Mouse (Mus musculus) embryonic facial prominence, embryonic 12.5 days (tissue): ENCODE measurements around the gene Zmynd11. TPM values are rescaled to one million over a fixed set of nuclear protein-coding genes. Genes with fewer than 3 reads are reported as not detected.
"Not testable (repeated sequence)": the region's sequence is repeated elsewhere in the genome, so short reads cannot be mapped to it uniquely, and the experiment has no call there.

Experiments
- ATAC-seq: fragments of 200-750 bp; cut with Nextera tagmentation; 2 replicates; pipeline ENCODE4 v1.8.0; 2017; ENCODE audit not compliant: insufficient number of reproducible peaks, insufficient read depth, low FRiP score, low TSS enrichment
- H3K27ac ChIP-seq: fragments of 300-500 bp; sonication (generic); 2 replicates; pipeline ENCODE4 v1.5.1; 2016; ENCODE audit warnings: mild to moderate bottlenecking
- H3K27me3 ChIP-seq: fragments of 300-500 bp; sonication (generic); 2 replicates; pipeline ENCODE4 v1.6.1; 2016; ENCODE audit warnings: mild to moderate bottlenecking, moderate library complexity
- H3K36me3 ChIP-seq: fragments of 300-500 bp; sonication (generic); 2 replicates; pipeline ENCODE4 v1.6.1; 2016; ENCODE audit warnings: mild to moderate bottlenecking
- H3K4me1 ChIP-seq: fragments of 300-500 bp; sonication (generic); 2 replicates; pipeline ENCODE4 v1.6.1; 2016
- H3K4me2 ChIP-seq: fragments of 300-500 bp; sonication (generic); replicated peaks from 2 replicates; pipeline ENCODE4 v1.6.1; 2016; ENCODE audit warnings: mild to moderate bottlenecking, moderate library complexity
- H3K4me3 ChIP-seq: fragments of 300-500 bp; sonication (generic); 2 replicates; pipeline ENCODE4 v1.5.1; 2016; ENCODE audit warnings: mild to moderate bottlenecking
- H3K9ac ChIP-seq: fragments of 300-500 bp; sonication (generic); 2 replicates; pipeline ENCODE4 v1.6.1; 2016; ENCODE audit warnings: mild to moderate bottlenecking, moderate library complexity
- H3K9me3 ChIP-seq: fragments of 300-500 bp; sonication (generic); 2 replicates; pipeline ENCODE4 v1.6.1; 2016; ENCODE audit warnings: mild to moderate bottlenecking, moderate library complexity
- WGBS: fragments of 180-500 bp; shearing (Covaris S2); methylation state at CpG from one replicate; pipeline ENCODE4 v1.1.7; 2016; 5-methylcytosine and 5-hydroxymethylcytosine counted together
- polyA plus RNA-seq: library from polyadenylated mRNA; unstranded; fragments of >200 nt; fragmentation: Nextera tagmentation; extraction: Ambion mirVana; gene quantifications from 2 replicates; pipeline ENCODE4 v1.2.1, GENCODE M21; 2016

Gene Zmynd11
- polyA plus RNA-seq, 1 experiment from 2014 or later: 142 TPM

DNA sequence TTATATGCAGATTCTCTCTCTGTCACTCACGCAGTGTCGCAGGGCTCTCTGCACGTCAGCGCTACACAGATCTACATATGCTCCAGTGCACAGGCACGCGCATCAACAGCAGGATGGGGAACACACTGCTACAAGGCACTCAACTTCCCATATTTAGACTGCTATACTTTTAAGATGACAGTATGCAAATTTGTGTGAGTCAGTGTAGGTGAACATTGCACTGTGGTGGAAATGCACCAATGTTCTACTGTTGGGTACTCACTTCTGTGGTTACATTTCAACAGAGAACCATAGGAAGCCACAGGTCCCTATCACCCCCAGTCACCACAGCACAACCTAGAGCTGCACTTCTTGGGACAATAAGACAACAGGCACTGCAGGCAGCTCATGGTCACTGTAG lies 5.1 kb downstream of the Zmynd11 start:
- H3K27me3 ChIP-seq: no peaks in the 10 kb centered on the region
- H3K4me1 ChIP-seq: peaks cover 38% of the 10 kb centered on the region
- H3K4me3 ChIP-seq: no peak overlapping the region
- no peak overlapping the region for H3K9ac ChIP-seq
- no peaks in the 10 kb centered on the region for H3K36me3 ChIP-seq
- WGBS: 81% methylated on average over 6 of the region's 6 CpGs
- no peak overlapping the region for H3K27ac ChIP-seq
- no peak for ATAC-seq
- H3K9me3 ChIP-seq: no peaks in the 10 kb centered on the region
- no peak overlapping the region for H3K4me2 ChIP-seq

DNA sequence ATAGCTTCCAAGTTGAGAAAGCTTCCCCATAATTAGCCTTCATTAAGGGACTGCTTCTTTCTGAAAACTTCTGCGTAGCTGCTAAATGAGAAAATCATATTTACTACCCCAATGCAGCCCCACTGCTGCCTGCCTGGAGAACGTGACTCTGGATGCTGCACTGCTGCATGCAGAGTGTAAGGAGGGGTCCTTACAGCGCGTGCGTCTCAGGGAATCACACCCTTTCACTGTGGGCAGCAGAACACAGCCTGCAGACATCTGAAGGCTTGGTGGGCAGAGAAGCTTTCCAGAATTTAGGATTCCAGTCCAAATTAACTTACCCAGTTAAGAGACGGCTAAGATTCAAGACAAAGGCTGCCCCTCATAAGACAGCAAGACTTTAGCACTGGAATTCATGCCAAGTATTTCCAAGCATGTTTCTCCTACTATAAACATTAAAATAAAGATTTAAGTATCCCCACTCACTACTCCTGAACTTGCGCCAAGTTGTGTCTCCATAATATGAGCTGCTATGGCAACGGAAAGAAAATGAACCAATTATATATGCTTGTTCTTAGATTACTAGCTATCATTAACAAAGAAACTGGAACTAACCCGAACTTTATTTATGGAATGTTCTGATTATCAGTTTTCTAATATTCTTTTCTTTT lies 7.2 kb downstream of the Zmynd11 start:
- H3K4me2 ChIP-seq: no peak overlapping the region
- peak overlapping the region; percentile 60; the same call in 1 of the 2 replicates for H3K27ac ChIP-seq
- peaks cover 44% of the 10 kb centered on the region for H3K4me1 ChIP-seq
- 54% methylated on average over 9 of the region's 9 CpGs for WGBS
- no peak overlapping the region for H3K9ac ChIP-seq
- no peak overlapping the region for H3K4me3 ChIP-seq
- no peaks in the 10 kb centered on the region for H3K9me3 ChIP-seq
- H3K36me3 ChIP-seq: no peaks in the 10 kb centered on the region
- 0 out of 2 replicates have a peak, but pooled peaks have one; percentile 65 for ATAC-seq
- no peaks in the 10 kb centered on the region for H3K27me3 ChIP-seq

DNA sequence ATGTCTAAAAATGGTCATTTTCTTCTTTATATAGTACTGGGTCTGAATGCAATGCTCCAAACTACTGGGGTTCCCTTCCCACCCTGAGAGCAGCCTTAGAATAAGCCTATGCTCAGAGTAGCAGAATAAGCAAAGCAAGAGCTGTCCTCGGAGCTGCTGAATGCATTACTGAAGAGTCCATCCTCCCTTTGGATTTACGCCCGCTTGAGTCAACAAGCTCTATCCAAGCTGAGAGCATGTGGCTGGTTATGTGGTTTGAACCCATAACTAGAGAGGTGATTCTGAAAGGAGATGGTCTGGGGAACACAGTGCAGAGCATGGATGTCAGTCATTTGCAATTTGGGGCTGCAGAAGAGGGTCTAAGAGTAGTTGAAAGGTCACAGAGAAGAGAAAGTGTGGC lies 11.4 kb downstream of the Zmynd11 start:
- H3K27me3 ChIP-seq: no peaks in the 10 kb centered on the region
- WGBS: 63% methylated on average over 3 of the region's 3 CpGs
- H3K4me3 ChIP-seq: no peak overlapping the region
- H3K4me1 ChIP-seq: peaks cover 20% of the 10 kb centered on the region
- no peaks in the 10 kb centered on the region for H3K9me3 ChIP-seq
- no peak overlapping the region for H3K9ac ChIP-seq
- no peaks in the 10 kb centered on the region for H3K36me3 ChIP-seq
- H3K27ac ChIP-seq: no peak overlapping the region
- ATAC-seq: no peak
- H3K4me2 ChIP-seq: no peak overlapping the region

DNA sequence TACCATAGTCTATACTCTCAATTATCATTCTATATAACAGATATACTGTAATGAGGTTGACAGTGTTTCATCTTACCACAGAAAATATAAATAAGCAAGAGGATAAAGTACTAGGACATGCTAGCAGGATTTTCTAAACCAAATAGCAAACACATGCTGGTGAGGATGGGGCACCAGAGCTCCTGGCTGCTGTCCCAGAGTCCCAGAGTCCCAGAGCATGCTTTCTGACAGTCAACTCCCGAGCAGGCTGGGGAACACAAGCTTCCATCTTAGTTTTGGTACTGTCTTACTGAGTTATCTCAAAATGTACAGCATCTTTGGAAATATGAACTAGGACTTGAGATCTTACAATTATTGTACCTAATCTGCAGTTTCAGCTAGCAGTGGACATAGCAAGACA lies 14.8 kb downstream of the Zmynd11 start:
- Histone ChIP-seq H3K9ac (no peak overlapping the region), H3K4me1 (peaks cover 8% of the 10 kb centered on the region), H3K4me2 (no peak overlapping the region), H3K27me3 (no peaks in the 10 kb centered on the region), H3K9me3 (no peaks in the 10 kb centered on the region), H3K4me3 (no peak overlapping the region), H3K27ac (no peak overlapping the region), H3K36me3 (no peaks in the 10 kb centered on the region)
- no peak for ATAC-seq
- WGBS: 42% methylated on average over 1 of the region's 1 CpGs

DNA sequence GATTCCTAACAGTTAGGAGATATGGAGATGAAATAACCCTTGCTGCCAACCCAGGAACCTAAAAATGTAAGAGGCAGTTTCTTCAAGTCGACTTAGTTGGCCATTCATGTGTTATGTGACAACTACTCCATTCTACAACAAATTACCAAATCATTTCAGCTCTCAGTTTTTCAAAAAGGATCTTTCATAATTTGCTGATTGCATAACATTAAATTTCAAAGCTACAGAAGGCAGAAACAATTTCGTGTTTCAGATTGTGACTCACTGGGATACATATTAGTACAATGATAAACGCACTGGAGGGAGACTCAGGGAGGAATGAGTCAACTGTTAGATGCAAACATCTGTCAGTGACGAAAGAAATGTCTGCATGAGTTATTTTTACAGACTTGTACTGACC lies 15.3 kb downstream of the Zmynd11 start:
- Histone ChIP-seq H3K9ac (no peak overlapping the region), H3K4me1 (peaks cover 8% of the 10 kb centered on the region), H3K4me3 (no peak overlapping the region), H3K27me3 (no peaks in the 10 kb centered on the region), H3K27ac (no peak overlapping the region), H3K36me3 (no peaks in the 10 kb centered on the region), H3K9me3 (no peaks in the 10 kb centered on the region), H3K4me2 (no peak overlapping the region)
- ATAC-seq: no peak
- 84% methylated on average over 4 of the region's 4 CpGs for WGBS

DNA sequence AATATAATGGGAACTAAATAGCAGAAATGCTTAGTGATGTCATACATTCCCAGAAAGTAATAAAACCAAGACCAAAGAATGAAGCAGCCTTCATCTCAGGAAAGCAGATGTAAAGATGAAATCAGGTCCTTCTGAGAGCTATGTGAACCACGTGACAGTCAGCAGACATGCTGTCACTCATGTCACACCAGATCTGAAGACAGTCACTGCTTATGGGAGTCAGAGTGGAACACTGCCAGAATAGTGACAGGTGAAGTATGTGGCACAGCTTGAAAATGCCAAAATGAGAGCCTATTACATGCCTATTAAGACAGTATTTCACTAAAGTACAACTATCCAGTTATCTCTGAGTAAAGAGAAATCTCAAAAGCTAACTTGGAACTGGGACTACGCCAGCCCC lies 26.9 kb downstream of the Zmynd11 start:
- H3K36me3 ChIP-seq: 0 out of 2 replicates have a peak, but pooled peaks cover 2% of the 10 kb centered on the region
- H3K27me3 ChIP-seq: no peaks in the 10 kb centered on the region
- H3K4me3 ChIP-seq: no peak overlapping the region
- no peak overlapping the region for H3K9ac ChIP-seq
- ATAC-seq: no peak
- H3K4me2 ChIP-seq: no peak overlapping the region
- no peaks in the 10 kb centered on the region; the same call in 1 of the 2 replicates for H3K4me1 ChIP-seq
- H3K9me3 ChIP-seq: no peaks in the 10 kb centered on the region
- H3K27ac ChIP-seq: no peak overlapping the region
- 77% methylated on average over 2 of the region's 2 CpGs for WGBS

DNA sequence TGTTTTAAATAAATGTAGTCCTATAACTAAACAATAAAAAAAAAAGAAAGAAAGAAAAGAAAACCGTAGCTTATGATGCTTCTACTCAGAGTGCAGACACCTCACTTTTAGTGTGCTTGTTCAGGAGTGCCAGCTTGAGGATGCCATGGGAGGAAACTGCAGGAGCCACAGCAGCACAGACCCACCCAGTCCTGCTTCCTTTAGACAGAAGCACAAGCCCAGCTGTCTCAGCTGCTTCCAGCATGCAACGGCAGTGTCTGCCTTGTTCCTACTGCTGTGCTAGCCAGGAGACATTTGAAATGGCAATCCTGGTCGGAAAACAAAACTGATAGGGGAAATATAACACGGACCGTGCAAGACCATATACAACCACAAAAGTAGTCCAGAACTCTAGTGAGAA lies 28.1 kb downstream of the Zmynd11 start:
- H3K4me2 ChIP-seq: no peak overlapping the region
- no peaks in the 10 kb centered on the region for H3K4me1 ChIP-seq
- H3K9me3 ChIP-seq: no peaks in the 10 kb centered on the region
- no peak overlapping the region for H3K9ac ChIP-seq
- no peak overlapping the region for H3K4me3 ChIP-seq
- WGBS: 90% methylated on average over 5 of the region's 5 CpGs
- no peak for ATAC-seq
- H3K36me3 ChIP-seq: peaks cover 6% of the 10 kb centered on the region
- H3K27ac ChIP-seq: no peak overlapping the region
- H3K27me3 ChIP-seq: no peaks in the 10 kb centered on the region

DNA sequence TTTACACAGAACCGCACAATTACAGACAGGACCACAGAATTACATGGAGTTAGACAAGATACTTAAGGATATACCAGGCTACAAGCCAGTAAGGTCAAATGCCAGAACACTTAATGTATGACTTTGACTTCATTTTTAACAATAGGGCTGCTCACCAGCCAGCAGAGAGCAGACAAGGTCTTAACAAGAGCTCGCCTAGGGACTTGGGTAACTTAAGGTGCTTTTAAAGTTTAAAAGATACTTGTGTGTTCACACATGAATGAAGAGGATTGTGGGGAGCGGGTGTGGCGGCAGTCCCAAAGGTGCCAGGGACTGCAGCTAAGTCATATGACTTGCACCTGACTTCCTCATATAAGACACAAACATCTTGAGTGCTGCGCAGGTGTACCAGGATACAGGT lies 32.9 kb downstream of the Zmynd11 start:
- H3K27ac ChIP-seq, ATAC-seq, H3K27me3 ChIP-seq, H3K9ac ChIP-seq, H3K4me1 ChIP-seq, H3K4me2 ChIP-seq, H3K9me3 ChIP-seq, H3K4me3 ChIP-seq: not testable (repeated sequence)
- peaks cover 18% of the 10 kb centered on the region for H3K36me3 ChIP-seq
- WGBS: 93% methylated on average over 4 of the region's 5 CpGs

DNA sequence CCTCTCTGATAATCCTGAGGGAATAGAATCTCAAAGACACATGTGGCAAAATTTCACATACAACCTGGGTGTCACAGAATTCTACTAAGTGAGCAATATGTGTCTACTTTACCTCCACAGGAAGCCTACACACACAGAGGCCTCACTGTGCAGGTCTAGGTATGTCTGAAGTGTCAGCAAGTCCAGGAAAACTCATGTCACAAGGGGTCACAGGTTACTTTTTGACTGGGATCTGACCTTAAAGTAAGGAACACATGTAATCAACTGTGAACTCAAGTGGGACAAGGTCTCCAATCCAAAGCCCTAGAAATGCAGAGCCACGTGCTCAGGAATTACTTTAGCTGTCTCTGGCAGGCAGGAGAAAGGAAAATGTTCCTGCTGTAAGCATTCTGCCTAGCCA lies 36.1 kb downstream of the Zmynd11 start:
- H3K27ac ChIP-seq: no peak overlapping the region
- H3K27me3 ChIP-seq: no peaks in the 10 kb centered on the region
- H3K9ac ChIP-seq: no peak overlapping the region
- no peak overlapping the region for H3K4me3 ChIP-seq
- peaks cover 18% of the 10 kb centered on the region for H3K36me3 ChIP-seq
- H3K9me3 ChIP-seq: no peaks in the 10 kb centered on the region
- no peaks in the 10 kb centered on the region for H3K4me1 ChIP-seq
- ATAC-seq: no peak
- 73% methylated on average over 1 of the region's 1 CpGs for WGBS
- no peak overlapping the region for H3K4me2 ChIP-seq

DNA sequence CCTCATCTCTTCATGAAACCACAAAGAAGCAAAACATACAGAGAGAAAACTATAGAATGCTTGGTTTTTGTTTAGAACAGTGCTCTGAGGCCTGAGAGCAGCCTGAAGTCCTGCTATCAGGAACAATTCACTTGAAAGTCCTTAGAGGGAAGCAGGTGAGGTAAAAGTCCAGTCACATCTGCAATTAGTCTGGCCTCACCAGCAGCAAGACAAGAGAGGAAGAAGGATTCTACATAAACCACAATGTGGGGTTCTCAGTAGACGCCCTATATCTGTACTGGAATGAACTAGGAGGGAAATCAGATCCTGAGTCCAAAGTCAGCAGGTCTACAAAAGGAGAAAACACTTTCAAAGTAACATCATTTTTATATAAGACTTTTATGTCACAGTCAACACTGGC lies 49.9 kb downstream of the Zmynd11 start:
- H3K4me2 ChIP-seq: no peak overlapping the region
- no peak for ATAC-seq
- H3K9me3 ChIP-seq: no peaks in the 10 kb centered on the region
- 76% methylated on average over 1 of the region's 1 CpGs for WGBS
- H3K27ac ChIP-seq: no peak overlapping the region
- no peaks in the 10 kb centered on the region for H3K27me3 ChIP-seq
- H3K4me3 ChIP-seq: no peak overlapping the region
- H3K4me1 ChIP-seq: no peaks in the 10 kb centered on the region
- H3K9ac ChIP-seq: no peak overlapping the region
- H3K36me3 ChIP-seq: peaks cover 16% of the 10 kb centered on the region

DNA sequence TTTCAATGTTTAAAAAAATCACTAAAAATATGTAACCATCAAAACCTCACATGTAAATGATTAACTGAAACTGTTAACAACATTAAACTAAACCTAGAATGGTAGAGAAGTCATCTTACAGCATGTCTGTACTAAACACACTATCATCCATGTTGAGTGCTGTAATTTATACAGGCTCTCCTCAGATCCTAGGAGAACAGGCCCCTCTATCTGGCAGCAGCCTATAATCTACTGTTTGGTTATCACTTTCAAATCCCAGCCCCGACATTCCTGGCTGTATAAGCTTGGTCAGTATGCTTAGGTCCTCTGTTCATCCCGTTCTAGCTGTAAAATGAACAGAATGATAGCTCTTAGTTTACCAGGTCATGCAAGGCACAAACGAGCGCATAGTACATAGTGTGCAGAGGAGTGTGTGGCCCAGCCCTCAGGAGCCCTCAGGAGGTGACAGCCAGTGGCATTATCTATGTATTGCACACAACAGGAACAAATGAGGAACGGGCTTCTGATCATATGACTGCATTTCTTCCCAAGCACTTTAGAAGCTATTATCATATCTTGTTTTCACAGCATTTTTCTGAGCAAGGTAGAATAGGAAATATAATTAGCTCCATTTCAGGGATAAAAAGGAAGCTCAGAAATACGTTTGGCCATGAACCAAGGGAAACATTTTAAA lies 51.5 kb downstream of the Zmynd11 start:
- no peak overlapping the region for H3K27ac ChIP-seq
- ATAC-seq: no peak
- H3K4me3 ChIP-seq: no peak overlapping the region
- H3K27me3 ChIP-seq: no peaks in the 10 kb centered on the region
- no peaks in the 10 kb centered on the region for H3K9me3 ChIP-seq
- no peak overlapping the region for H3K4me2 ChIP-seq
- no peak overlapping the region for H3K9ac ChIP-seq
- WGBS: 86% methylated on average over 6 of the region's 6 CpGs
- peaks cover 2% of the 10 kb centered on the region; the same call in 1 of the 2 replicates for H3K4me1 ChIP-seq
- peaks cover 15% of the 10 kb centered on the region for H3K36me3 ChIP-seq

DNA sequence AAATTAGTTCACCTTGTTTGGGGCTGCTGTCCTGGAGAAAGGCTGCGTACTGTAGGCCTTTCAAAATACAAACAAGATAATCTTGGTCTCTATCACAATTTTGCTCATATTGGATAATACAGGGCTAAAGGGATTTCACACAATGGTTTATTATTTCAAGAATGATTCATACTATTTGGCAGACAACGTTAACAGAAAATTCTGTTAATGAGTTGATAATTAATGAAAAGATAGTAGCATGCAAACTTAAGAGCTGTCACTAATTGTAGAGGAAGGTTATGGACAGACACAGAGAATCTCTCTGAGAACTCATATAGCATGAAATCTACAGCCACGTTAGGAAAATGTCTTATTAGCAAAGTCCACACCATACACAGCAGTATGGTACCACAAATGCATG lies 52.2 kb downstream of the Zmynd11 start:
- Histone ChIP-seq H3K27me3 (no peaks in the 10 kb centered on the region), H3K4me1 (peaks cover 6% of the 10 kb centered on the region; the same call in 1 of the 2 replicates), H3K9me3 (no peaks in the 10 kb centered on the region), H3K36me3 (peaks cover 13% of the 10 kb centered on the region; the same call in 1 of the 2 replicates), H3K27ac (no peak overlapping the region), H3K4me3 (no peak overlapping the region), H3K9ac (no peak overlapping the region), H3K4me2 (no peak overlapping the region)
- no peak for ATAC-seq
- WGBS: 84% methylated on average over 3 of the region's 3 CpGs
